Mouse (Mus musculus) 3134 (cell line): ENCODE measurements around the gene Gm7980.
"Not testable (repeated sequence)": the region's sequence is repeated elsewhere in the genome, so short reads cannot be mapped to it uniquely, and the experiment has no call there.

Experiments
- DNase-seq: peaks from one replicate; pipeline ENCODE4 v3.0.0-alpha.2; 2011; ENCODE audit warnings: low spot score; ENCODE audit not compliant: insufficient read length; ENCODE audit errors: extremely low read depth

Gene Gm7980

GRCm38 (mm10) chr14:41907190-41907589, at the start of gene Gm7980:
Gm7980 (minus strand) TSS chr14:41907290.
- not testable (repeated sequence) for DNase-seq

DNA sequence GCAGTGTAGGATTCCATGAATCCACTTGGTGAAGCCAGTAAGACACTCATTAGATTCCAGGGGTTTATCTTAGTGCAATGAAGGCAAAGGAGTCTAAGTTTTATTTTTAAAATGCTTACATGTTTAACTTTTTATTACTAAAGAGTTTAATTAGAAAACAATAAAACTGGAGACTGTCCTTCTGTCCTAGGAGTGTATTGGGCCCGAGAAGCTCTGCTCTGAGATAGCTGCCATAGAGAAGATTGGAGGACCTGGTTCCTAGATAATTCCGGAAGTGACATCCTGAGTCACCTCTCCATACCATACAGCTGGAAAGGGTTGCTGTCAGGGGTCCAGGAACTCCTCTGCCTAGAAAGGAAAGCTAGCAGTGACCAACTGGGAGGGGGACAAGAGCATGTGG, 36.6 kb upstream of the Gm7980 start, which contains the start of gene 1700024B05Rik:
Gene 1700024B05Rik, plus strand, starts transcription at position 301 of the 400 bp plus-strand sequence.
- not testable (repeated sequence) for DNase-seq

- DNase-seq: not testable (repeated sequence)
These were observed 17.6 kb upstream of the Gm7980 start, which contains the start of gene 1700049E17Rik1 for GRCm38 (mm10) chr14:41924649-41925048. 1700049E17Rik1 (plus strand) TSS chr14:41924949.
